Mouse (Mus musculus) spleen, postnatal 14 days (tissue): ENCODE measurements around the gene Rbm18.
"Not testable (repeated sequence)": the region's sequence is repeated elsewhere in the genome, so short reads cannot be mapped to it uniquely, and the experiment has no call there.

Experiments
- DNase-seq, 2 experiments: peaks; one replicate each; pipeline ENCODE4 v3.0.0; 2021 to 2022; ENCODE audit warnings: low spot score in 2 of 2

Gene Rbm18

GRCm38 (mm10) chr2:36136300-36136941 lies at the start of gene Rbm18, which contains the start of gene Mrrf:
Gene Rbm18, minus strand, starts transcription at chr2:36136773.
Gene Mrrf, plus strand, starts transcription at chr2:36136389.
- peak; percentile 82 to 88 for DNase-seq

DNA sequence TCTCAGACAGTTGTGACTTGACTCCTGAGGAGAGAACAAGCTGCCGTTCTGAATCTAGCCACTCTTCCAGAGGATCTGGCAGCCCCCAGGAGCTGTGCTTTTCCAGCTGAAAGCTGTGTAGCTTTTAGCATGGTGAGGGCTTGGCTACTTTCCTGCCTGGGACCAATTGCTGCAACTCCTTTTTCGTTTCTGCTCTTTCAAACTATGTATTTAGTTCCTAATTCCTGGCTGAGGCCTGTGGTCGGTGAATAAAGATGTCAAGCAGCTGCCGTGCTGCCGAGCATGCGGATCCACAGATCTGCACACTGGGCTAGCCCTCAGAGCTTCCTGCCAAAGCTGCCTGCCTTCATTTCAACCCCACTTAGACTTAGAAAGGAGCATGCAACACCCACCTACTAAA lies 48.3 kb upstream of the Rbm18 start:
- DNase-seq: no peak

GRCm38 (mm10) chr2:36184192-36184591 lies 47.6 kb upstream of the Rbm18 start:
- no peak for DNase-seq

- no peak for DNase-seq
Observed at GRCm38 (mm10) chr2:36183278-36183677, 46.7 kb upstream of the Rbm18 start.

DNA sequence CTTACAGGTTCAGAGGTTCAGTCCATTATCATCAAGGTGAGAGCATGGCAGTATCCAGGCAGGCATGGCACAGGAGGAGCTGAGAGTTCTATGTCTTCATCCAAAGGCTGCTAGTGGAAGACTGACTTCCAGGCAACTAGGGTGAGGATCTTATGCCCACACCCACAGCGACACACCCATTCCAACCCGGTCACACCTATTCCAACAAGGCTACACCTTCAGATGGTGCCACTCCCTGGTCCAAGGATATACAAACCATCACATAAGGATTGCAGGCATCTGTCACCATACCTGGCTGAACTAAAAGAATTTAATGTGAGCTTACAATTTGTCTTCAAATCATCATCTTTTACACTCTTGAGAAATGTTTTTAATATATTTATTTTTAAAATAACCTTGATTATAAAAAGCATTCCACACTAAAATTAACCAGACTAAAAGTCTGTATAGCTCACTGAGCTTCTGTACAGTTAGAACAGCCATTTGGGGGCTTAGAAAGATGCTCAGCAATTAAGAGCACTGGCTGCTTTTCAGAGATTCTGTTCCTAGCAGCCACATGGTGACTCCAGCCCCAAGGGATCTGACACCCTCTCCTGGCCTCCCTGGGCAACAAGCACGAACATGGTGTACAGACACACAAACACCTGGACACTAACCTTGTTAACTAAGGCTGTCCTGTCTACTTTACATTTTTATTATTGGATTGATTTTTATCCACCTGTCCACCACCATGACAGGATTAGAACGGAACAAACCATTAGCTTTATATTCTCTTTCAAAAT lies 45.2 kb upstream of the Rbm18 start:
- DNase-seq: not testable (repeated sequence)

GRCm38 (mm10) chr2:36179487-36179886 lies 42.9 kb upstream of the Rbm18 start:
- DNase-seq: no peak

GRCm38 (mm10) chr2:36172574-36172973 lies 36.0 kb upstream of the Rbm18 start:
- no peak for DNase-seq

DNA sequence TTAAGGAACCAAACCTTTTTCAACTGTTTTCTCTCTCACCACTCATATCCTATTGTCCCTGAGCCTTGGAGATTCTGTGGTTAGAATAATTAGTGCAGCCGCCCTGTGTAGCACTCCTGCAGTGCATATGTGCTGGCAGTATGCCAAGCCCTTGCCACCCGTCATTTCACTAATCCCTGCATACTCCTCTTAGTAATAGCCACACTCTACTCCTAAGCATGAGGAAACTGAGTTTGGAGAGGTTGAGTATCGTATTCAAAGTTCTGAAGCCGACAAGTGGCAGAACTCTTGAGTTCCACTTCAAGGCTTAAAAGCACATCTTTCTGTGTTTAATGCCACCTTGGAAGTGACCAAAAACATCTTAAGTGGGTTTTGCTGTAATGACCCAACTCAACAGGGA lies 35.6 kb upstream of the Rbm18 start:
- no peak for DNase-seq

- DNase-seq: no peak
Observed at GRCm38 (mm10) chr2:36169176-36169575, 32.6 kb upstream of the Rbm18 start.

- no peak for DNase-seq
Observed at GRCm38 (mm10) chr2:36167990-36168618, 31.5 kb upstream of the Rbm18 start.

DNA sequence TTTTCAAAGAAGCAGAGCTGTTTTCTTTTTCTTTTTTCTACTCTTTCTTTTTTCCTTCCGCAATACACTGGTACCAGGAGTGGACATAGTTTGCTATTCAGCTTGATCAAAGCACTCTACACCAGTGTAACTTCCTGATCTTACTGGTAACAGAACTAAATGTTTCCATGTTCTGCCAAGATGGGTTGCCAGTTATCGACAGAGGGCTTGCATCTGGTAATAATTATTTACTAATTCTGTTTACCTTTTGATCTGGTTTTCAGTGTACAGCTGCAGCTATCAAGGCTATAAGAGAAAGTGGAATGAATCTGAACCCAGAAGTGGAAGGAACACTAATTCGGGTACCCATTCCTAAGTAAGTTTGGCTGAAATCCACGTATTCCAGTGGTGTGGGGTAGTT lies 22.8 kb upstream of the Rbm18 start:
- DNase-seq: no peak

DNA sequence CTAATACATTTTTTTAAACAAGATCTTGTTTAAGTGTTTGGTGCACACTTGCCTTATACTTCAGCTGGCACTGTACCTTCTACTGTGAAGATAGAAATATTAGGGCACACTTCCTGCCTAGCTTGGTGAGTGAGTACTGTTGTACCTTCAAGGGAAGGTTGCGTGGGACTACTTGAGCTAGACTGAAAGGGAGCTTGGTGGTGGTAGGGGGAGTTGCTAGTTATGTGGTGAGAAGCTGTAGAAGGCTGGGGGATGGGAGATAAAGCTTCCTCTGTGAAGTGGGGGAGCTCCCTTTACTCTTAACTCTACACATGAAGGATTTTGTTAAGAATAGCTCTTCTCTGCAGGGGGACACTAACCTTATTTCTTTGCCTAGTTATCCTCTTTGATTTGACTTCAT lies 20.9 kb upstream of the Rbm18 start:
- no peak for DNase-seq

- DNase-seq: not testable (repeated sequence)
Observed at GRCm38 (mm10) chr2:36152401-36152800, 15.8 kb upstream of the Rbm18 start.

DNA sequence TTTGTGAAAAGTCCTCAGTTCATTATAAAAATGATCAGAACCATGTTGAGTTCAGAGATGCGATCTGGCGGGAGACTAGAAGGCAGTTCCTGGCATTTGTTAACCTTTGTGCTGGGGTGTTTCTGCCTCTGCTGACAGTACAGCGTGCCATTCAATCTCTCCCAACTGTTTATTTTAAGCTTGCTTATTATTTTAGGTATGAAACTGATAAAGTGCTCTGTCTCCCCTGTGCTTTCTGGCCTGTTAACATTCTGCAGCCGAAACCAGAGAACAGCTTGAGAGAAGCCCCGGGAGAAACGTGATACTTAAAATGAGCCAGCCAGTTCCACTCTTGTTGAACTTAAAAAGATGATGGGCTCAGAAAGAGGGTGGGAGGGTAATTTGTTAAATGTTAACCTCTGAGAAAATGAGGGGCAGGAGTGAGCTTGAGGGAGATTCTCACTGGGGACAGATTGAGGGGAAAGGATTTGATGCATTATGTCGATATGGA lies 12.3 kb upstream of the Rbm18 start:
- DNase-seq: no peak

- DNase-seq: no peak
Observed at GRCm38 (mm10) chr2:36139096-36139495, 2.5 kb upstream of the Rbm18 start.

GRCm38 (mm10) chr2:36135887-36136286 lies 686 bp downstream of the Rbm18 start:
- no peak for DNase-seq

DNA sequence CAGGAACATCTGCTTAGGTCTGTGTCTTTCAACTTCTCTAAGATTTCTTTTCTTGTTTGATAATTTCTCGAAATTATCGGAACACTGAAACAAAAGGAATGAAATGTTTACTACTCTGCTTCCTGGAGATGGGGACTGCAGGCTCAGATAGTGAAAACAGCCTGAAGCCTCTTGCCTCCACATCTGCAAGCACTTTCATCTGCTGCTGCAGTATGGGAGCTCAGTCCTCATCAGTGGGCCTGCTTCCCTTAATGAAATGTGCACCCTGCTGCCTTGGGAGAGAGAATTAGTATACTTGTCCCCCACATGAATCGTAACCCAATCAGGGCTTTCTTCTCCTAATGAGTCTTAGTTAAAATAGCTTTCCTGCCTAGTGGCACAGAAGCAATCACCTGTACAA lies 7.5 kb downstream of the Rbm18 start:
- no peak for DNase-seq

GRCm38 (mm10) chr2:36127973-36128372 lies 8.6 kb downstream of the Rbm18 start:
- no peak for DNase-seq

- DNase-seq: no peak
Observed at GRCm38 (mm10) chr2:36126795-36127429, 9.7 kb downstream of the Rbm18 start.

DNA sequence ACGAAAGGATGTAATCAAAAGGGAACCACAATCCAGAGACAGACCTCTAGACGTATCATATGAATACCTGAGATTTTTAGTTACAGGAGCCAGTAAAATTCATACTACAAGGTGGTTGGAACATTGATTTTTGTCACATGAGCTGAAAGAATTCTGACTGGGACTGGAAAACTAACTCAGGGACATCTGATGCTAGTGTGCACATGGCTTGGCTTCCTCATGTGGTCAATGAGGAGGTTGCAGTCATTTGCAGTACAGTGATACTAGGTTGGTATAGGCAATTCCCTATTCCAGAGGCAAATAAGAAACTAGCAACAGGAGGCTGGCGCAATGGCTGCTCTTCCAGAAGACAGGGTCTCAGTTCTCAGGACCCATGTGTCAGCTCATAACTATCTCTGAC lies 23.9 kb downstream of the Rbm18 start:
- DNase-seq: no peak

- no peak for DNase-seq
Observed at GRCm38 (mm10) chr2:36108615-36109014, 28.0 kb downstream of the Rbm18 start.
